Mouse (Mus musculus): ENCODE results near the gene Kiss1r.

- no peak for TF ChIP-seq CTCF (IDR thresholded peaks at IDR 0.05; ENCODE audit: low read depth)
- TF ChIP-seq EP300 (IDR thresholded peaks at IDR 0.05; ENCODE audit: low read depth), result no peak
Measured at GRCm38 (mm10) chr10:79933861-79934260, 17.1 kb downstream of the Kiss1r start.

Measured in heart, postnatal 0 days (tissue).